Mouse (Mus musculus) CD4-positive, CD25-positive, alpha-beta regulatory T cell, adult 2 months (primary cell): ENCODE data around the gene Zfp28.
"Not testable (repeated sequence)": the region's sequence is repeated elsewhere in the genome, so short reads cannot be mapped to it uniquely, and the experiment has no call there.

ENCODE experiments used
- DNase-seq: peaks from one replicate; pipeline ENCODE4 v3.0.0-alpha.2; 2012; ENCODE audit warnings: low read depth, low spot score

Zfp28 gene

GRCm38 (mm10) chr7:6383044-6383455 is at the start of gene Zfp28:
Zfp28 (plus strand) TSS chr7:6383295.
- DNase-seq, result peak; percentile 92

- no peak for DNase-seq
Observed at GRCm38 (mm10) chr7:6339865-6340264, 43.2 kb upstream of the Zfp28 start.

GRCm38 (mm10) chr7:6343501-6344071 is 39.5 kb upstream of the Zfp28 start, which contains the start of gene Gm3854:
Gm3854 (plus strand) TSS chr7:6343759.
- DNase-seq, result peak; percentile 54

- DNase-seq, result no peak
Observed at GRCm38 (mm10) chr7:6344124-6344523, 39.0 kb upstream of the Zfp28 start.

- DNase-seq, result no peak
Observed at GRCm38 (mm10) chr7:6358121-6358520, 25.0 kb upstream of the Zfp28 start.

GRCm38 (mm10) chr7:6358937-6359590 is 24.0 kb upstream of the Zfp28 start:
- peak; percentile 84 for DNase-seq

GRCm38 (mm10) chr7:6360477-6361060 is 22.5 kb upstream of the Zfp28 start:
- DNase-seq, result no peak

- no peak for DNase-seq
Observed at GRCm38 (mm10) chr7:6361756-6362155, 21.3 kb upstream of the Zfp28 start.

GRCm38 (mm10) chr7:6362268-6363046 is 20.6 kb upstream of the Zfp28 start:
- DNase-seq, result peak; percentile 98

GRCm38 (mm10) chr7:6363047-6363488 is 20.0 kb upstream of the Zfp28 start, which contains the start of gene Zfp78:
Zfp78 (plus strand) TSS chr7:6363280.
- DNase-seq, result peak; percentile 95

GRCm38 (mm10) chr7:6364761-6365160 is 18.3 kb upstream of the Zfp28 start:
- no peak for DNase-seq

- DNase-seq, result no peak
Observed at GRCm38 (mm10) chr7:6367185-6367584, 15.9 kb upstream of the Zfp28 start.

- not testable (repeated sequence) for DNase-seq
Observed at GRCm38 (mm10) chr7:6368146-6368545, 14.9 kb upstream of the Zfp28 start.

GRCm38 (mm10) chr7:6369460-6369859 is 13.6 kb upstream of the Zfp28 start:
- DNase-seq, result no peak

- no peak for DNase-seq
Observed at GRCm38 (mm10) chr7:6372993-6373392, 10.1 kb upstream of the Zfp28 start.

- DNase-seq, result no peak
Observed at GRCm38 (mm10) chr7:6378441-6378840, 4.7 kb upstream of the Zfp28 start.

- DNase-seq, result no peak
Observed at GRCm38 (mm10) chr7:6381431-6381830, 1.7 kb upstream of the Zfp28 start.

GRCm38 (mm10) chr7:6384011-6384410 is 916 bp downstream of the Zfp28 start:
- no peak for DNase-seq

- DNase-seq, result no peak
Observed at GRCm38 (mm10) chr7:6386995-6387394, 3.9 kb downstream of the Zfp28 start.

- DNase-seq, result no peak
Observed at GRCm38 (mm10) chr7:6388971-6389370, 5.9 kb downstream of the Zfp28 start.

GRCm38 (mm10) chr7:6389449-6389848 is 6.4 kb downstream of the Zfp28 start:
- DNase-seq, result peak; percentile 9
